Mouse (Mus musculus) urinary bladder, adult 18-20 months (tissue): ENCODE measurements at regions not wholly inside any gene's neighbourhood (a gene's known extent, or its start where the extent isn't known, plus 50 kb on each side); places are given as distances from the start of the nearest gene placed in this dataset.
"Not testable (repeated sequence)": the region's sequence is repeated elsewhere in the genome, so short reads cannot be mapped to it uniquely, and the experiment has no call there.

ENCODE experiments used
- DNase-seq, 2 experiments: peaks; one replicate each; pipeline ENCODE4 v3.0.0; 2022; ENCODE audit warnings: low spot score in 2 of 2, mixed read lengths in 2 of 2

GRCm38 (mm10) chr14:53134783-53135182 is 639.2 kb upstream of the Olfr1507 start:
- DNase-seq = not testable (repeated sequence)

DNA sequence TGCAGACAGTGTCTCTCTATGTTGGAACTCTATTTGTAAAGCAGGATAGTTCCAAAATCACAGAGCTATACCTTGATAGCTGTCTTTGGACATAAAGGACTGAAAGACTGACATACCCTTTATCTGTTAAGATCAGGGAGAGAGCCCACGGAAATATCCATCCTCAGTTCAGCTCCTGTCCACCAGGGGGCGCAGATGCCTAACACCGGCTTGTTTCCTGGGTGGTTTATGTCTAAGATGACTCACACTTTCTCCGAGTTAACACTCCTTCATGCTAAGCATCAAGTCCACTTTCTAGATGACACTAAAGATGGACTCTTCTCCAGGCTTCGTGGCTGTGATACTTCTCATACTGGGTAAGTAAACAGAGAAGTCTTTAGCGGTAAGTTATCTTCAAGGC is 636.8 kb upstream of the Olfr1507 start:
- DNase-seq = not testable (repeated sequence)

- DNase-seq = not testable (repeated sequence)
These were observed 626.2 kb upstream of the Olfr1507 start for GRCm38 (mm10) chr14:53121704-53122103.

DNA sequence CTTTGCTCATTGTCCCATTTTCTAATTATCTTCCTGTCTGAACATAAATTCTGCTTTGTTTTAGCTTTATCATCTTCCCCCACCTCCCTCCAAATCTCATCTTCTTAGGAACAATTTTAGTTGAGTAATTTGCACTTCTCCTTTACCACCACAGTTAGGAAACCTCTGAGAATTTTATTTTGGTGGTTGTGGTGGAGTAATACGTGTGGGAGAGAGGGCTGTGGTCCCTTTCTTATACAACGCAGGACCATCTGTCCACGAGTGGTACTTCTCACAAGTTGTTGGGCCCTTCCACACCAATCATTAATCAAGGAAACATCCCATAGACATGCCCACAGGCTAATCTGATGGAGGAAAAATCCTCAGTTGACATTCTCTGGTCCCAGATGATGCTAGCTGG is 614.2 kb upstream of the Olfr1507 start:
- not testable (repeated sequence) for DNase-seq

DNA sequence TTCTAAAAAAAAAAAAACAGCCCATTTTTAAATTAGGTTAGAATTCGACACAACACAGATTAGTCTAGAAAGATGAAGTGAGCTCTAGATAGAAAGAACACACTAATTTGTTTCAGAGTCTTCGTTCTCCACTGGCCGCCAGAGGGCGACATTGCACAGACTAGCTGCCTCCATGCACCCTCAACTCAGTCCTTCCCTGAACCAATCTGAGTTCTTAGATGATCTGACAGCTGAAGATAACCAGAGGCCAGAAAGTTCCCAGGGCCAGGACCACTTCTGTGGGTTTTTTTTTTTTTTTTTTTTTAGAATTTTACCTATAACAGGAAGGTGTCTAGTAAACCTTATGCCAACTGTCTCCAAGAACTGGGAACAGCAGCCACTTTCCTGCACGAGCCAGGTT is 605.8 kb upstream of the Olfr1507 start:
- DNase-seq = not testable (repeated sequence)

- DNase-seq = not testable (repeated sequence)
These were observed 595.4 kb upstream of the Olfr1507 start for GRCm38 (mm10) chr14:53090921-53091320.

GRCm38 (mm10) chr14:53081853-53082252 is 586.3 kb upstream of the Olfr1507 start:
- DNase-seq = not testable (repeated sequence)

GRCm38 (mm10) chr14:53081024-53081711 is 585.6 kb upstream of the Olfr1507 start:
- DNase-seq = not testable (repeated sequence)

- DNase-seq = not testable (repeated sequence)
These were observed 585.0 kb upstream of the Olfr1507 start for GRCm38 (mm10) chr14:53080556-53080955.

GRCm38 (mm10) chr14:53075937-53076336 is 580.4 kb upstream of the Olfr1507 start:
- not testable (repeated sequence) for DNase-seq

DNA sequence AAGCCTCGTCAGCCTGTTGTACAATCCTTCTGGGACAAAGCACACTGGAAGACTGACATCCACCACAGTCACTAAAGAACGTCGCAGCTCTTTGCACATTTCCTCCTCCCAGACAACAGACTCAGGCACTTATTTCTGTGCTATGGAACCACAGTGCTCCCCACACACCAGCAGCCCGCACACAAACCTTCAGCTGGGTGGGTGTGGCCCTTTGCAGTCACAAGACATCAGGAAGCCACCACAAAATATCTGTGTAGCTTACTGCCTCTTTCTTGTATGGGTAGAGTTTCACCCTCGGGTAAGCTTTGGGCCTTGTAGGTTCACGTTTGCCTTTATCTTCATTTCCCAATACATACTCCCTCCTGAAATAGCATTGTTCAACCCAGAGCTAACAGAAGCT is 577.6 kb upstream of the Olfr1507 start:
- not testable (repeated sequence) for DNase-seq

GRCm38 (mm10) chr14:53072502-53072901 is 577.0 kb upstream of the Olfr1507 start:
- not testable (repeated sequence) for DNase-seq

GRCm38 (mm10) chr14:53054439-53054838 is 558.9 kb upstream of the Olfr1507 start:
- not testable (repeated sequence) for DNase-seq

GRCm38 (mm10) chr14:53053465-53054123 is 558.0 kb upstream of the Olfr1507 start:
- DNase-seq = not testable (repeated sequence)

GRCm38 (mm10) chr14:53047683-53048082 is 552.1 kb upstream of the Olfr1507 start:
- not testable (repeated sequence) for DNase-seq

DNA sequence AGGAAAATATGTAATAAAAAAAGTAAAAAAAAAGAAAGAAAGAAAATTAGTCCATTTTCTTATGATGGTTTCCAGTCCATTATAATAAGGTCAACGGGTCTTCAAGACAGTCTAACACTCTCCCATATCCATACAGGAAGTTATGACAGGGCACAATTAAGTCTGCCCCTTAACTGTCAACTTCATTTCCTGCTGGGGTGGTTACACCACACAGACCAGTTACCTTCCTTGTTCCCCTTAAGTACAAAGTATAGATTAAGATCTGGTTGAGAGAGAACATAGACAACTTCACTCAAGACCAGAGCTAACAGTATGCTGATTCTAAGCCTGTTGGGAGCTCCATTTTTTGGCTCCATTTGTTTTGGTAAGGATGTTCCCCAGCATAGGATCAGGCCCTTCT is 551.4 kb upstream of the Olfr1507 start:
- not testable (repeated sequence) for DNase-seq

DNA sequence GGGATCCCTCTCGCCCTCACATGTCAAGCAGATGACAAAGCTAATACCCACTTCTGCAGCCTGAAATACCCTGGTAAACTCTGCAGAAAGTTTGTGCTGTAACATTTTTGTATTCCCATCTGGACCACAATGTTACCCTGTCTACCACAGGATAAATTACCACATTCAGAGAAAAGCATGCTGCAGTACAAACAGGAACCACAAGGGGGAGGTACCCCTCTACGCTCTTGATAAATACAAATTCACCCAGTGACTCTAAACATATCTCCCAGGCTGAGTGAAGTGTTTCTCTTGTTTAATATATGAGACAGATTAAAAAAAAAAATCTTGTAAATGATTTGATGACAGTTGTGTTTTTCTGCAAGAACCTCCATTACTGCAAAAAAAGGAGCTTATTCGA is 549.8 kb upstream of the Olfr1507 start:
- DNase-seq = not testable (repeated sequence)

DNA sequence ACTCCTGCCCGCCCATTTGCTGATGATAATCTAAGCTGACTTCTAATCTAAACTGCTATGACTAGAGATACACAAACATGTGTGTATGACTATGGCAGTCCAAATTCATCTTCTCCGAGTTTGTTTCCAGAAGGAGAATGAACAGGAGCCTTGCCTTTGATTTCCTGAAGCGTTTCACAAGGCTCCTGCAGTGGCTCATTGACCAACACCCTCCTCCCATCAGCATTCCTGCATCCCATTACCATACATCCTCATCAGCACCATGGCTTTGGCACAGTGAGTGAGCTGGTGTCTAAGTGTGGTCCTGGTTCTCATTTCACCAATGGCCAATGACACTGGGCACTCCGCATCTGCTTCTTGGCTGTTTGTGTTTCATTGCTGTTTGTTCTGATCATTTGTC is 548.6 kb upstream of the Olfr1507 start:
- not testable (repeated sequence) for DNase-seq

DNA sequence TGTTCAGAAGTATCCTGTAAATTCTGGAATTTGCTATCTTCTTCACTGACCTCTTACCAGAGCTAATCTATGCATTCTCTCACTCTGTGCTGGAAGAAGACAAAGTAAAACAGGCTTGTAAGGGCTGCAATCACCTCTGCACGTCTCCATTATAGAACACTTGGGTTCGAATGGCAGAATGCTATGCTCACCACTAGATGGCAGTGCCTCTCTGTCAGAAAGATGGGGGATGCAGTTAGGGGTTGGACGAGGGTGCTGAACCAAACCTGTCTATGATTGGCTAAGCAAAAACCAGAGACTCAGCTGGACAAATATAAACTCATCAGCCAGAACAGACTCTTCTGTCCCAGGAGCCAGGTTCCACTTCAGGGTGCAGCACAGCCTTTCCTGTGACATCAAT is 546.5 kb upstream of the Olfr1507 start:
- DNase-seq = not testable (repeated sequence)

- DNase-seq = not testable (repeated sequence)
These were observed 543.9 kb upstream of the Olfr1507 start for GRCm38 (mm10) chr14:53039475-53039874.

GRCm38 (mm10) chr14:53034940-53035339 is 539.4 kb upstream of the Olfr1507 start:
- not testable (repeated sequence) for DNase-seq

- not testable (repeated sequence) for DNase-seq
These were observed 537.7 kb upstream of the Olfr1507 start for GRCm38 (mm10) chr14:53033221-53033620.

- not testable (repeated sequence) for DNase-seq
These were observed 536.9 kb upstream of the Olfr1507 start for GRCm38 (mm10) chr14:53032498-53032897.
